ENCODE assay signal across 24 mouse cellular contexts in genomic region chr19:29656620-29657019, GRCm38 (mm10). TPM values are rescaled to one million over a fixed set of nuclear protein-coding genes. Genes with fewer than 3 reads are reported as not detected.
A peak's percentile ranks its signal among the peaks of the same experiment; 100 is the strongest.
DNase-seq lines count a peak whose midpoint lies in the region; ATAC-seq and TF ChIP-seq lines count a peak whose summit lies in the region.
"Had no signal": no experiment of that assay in that cellular context is flagged by ENCODE, and none has a peak within 500 bp of the region (broad histone marks: within the 10 kb centered on the region; RNA-seq: fewer than 3 reads in every experiment).

No protein-coding gene starts in this region.

- H3K9ac ChIP-seq in limb, embryonic 13.5 days: no peak overlapping the region
- H3K9ac ChIP-seq in liver, postnatal 0 days (replicated peaks): no peak overlapping the region
- H3K9ac ChIP-seq: forebrain, embryonic 12.5 days; heart, embryonic 13.5 days; hindbrain, embryonic 12.5 days had no signal

- H3K9me3 ChIP-seq in E14TG2a.4 (ENCODE audit: low read length): no peaks in the 10 kb centered on the region
- no peaks in the 10 kb centered on the region for H3K9me3 ChIP-seq in limb, embryonic 13.5 days
- no peaks in the 10 kb centered on the region for H3K9me3 ChIP-seq in liver, postnatal 0 days (ENCODE audit: low read length)
- H3K9me3 ChIP-seq: forebrain, embryonic 12.5 days; heart, embryonic 13.5 days; hindbrain, embryonic 12.5 days had no signal

- H3K4me2 ChIP-seq in limb, embryonic 13.5 days (replicated peaks): no peak overlapping the region
- H3K4me2 ChIP-seq in liver, postnatal 0 days (ENCODE audit: low read depth, low read length): no peak overlapping the region
- H3K4me2 ChIP-seq: forebrain, embryonic 12.5 days; heart, embryonic 13.5 days; hindbrain, embryonic 12.5 days had no signal

- H3K27ac ChIP-seq in limb, embryonic 13.5 days: no peak overlapping the region
- H3K27ac ChIP-seq in liver, postnatal 0 days (ENCODE audit: low read depth): no peak overlapping the region
- H3K27ac ChIP-seq: forebrain, embryonic 12.5 days; heart, embryonic 13.5 days; hindbrain, embryonic 12.5 days had no signal

- WGBS in limb, embryonic 13.5 days: 64% methylated on average over 5 of the region's 5 CpGs
- WGBS in liver, postnatal 0 days (ENCODE audit: insufficient replicate concordance): 80% methylated on average over 5 of the region's 5 CpGs

- no peaks in the 10 kb centered on the region for H3K27me3 ChIP-seq in E14TG2a.4 (ENCODE audit: insufficient read depth, low read length)
- no peaks in the 10 kb centered on the region for H3K27me3 ChIP-seq in limb, embryonic 13.5 days
- no peaks in the 10 kb centered on the region for H3K27me3 ChIP-seq in liver, postnatal 0 days (ENCODE audit: insufficient read depth, low read length)
- H3K27me3 ChIP-seq: forebrain, embryonic 12.5 days; hindbrain, embryonic 12.5 days had no signal

- peak; percentile 81 for DNase-seq in heart, adult 11 months
- no peak for DNase-seq in heart, postnatal 4 days
- DNase-seq in NIH3T3 (ENCODE audit: low read depth): peak; percentile 48
- no peak for DNase-seq in gastrocnemius, postnatal 10 days
- no peak for DNase-seq in liver, postnatal 0 days
- no peak for DNase-seq in spleen, postnatal 36 days (ENCODE audit: low spot score in 2 of 2)
- DNase-seq: adrenal gland, adult 2 months; adrenal gland, postnatal 36 days; cerebellum, adult 2 months; cerebellum, postnatal 10 days; gastrocnemius, postnatal 25 days; heart, postnatal 36 days had no signal

- peak overlapping the region; percentile 42 for H3K4me3 ChIP-seq in E14TG2a.4 (replicated peaks; ENCODE audit: low read length)
- H3K4me3 ChIP-seq in limb, embryonic 13.5 days: no peak overlapping the region
- no peak overlapping the region for H3K4me3 ChIP-seq in liver, postnatal 0 days (ENCODE audit: low read depth, low read length)
- H3K4me3 ChIP-seq: forebrain, embryonic 12.5 days; heart, embryonic 13.5 days; hindbrain, embryonic 12.5 days had no signal

- peaks cover 74% of the 10 kb centered on the region for H3K4me1 ChIP-seq in E14TG2a.4 (replicated peaks; ENCODE audit: low read depth, low read length)
- H3K4me1 ChIP-seq in limb, embryonic 13.5 days: peaks cover 25% of the 10 kb centered on the region
- no peaks in the 10 kb centered on the region for H3K4me1 ChIP-seq in liver, postnatal 0 days (ENCODE audit: insufficient read depth)
- H3K4me1 ChIP-seq: forebrain, embryonic 12.5 days; heart, embryonic 13.5 days; hindbrain, embryonic 12.5 days had no signal

- TF ChIP-seq CTCF in E14TG2a.4 (conservative IDR thresholded peaks at IDR 0.05; ENCODE audit: low read length): no peak
- no peak for TF ChIP-seq CTCF in liver, postnatal 0 days (IDR thresholded peaks at IDR 0.05; ENCODE audit: low read depth)

- no peaks in the 10 kb centered on the region for H3K36me3 ChIP-seq in E14TG2a.4 (ENCODE audit: insufficient read depth, low read length)
- no peaks in the 10 kb centered on the region for H3K36me3 ChIP-seq in limb, embryonic 13.5 days
- H3K36me3 ChIP-seq in liver, postnatal 0 days (replicated peaks; ENCODE audit: insufficient read depth, low read length): no peaks in the 10 kb centered on the region
- H3K36me3 ChIP-seq: forebrain, embryonic 12.5 days; heart, embryonic 13.5 days; hindbrain, embryonic 12.5 days had no signal

- peak; percentile 24; the same call in 1 of the 2 replicates for ATAC-seq in limb, embryonic 13.5 days (ENCODE audit: low FRiP score, low read depth)
- no peak for ATAC-seq in liver, postnatal 0 days
- ATAC-seq: CD4-positive, CD25-positive, alpha-beta regulatory T cell, adult 4 months; forebrain, embryonic 16.5 days; hindbrain, embryonic 16.5 days; inflammation-experienced regulatory T-cells, adult 6 months; intestine, postnatal 0 days had no signal

- TF ChIP-seq EP300 in liver, postnatal 0 days (IDR thresholded peaks at IDR 0.05; ENCODE audit: low read depth): no peak

RNA-seq across cellular contexts. Expression of gene Ermp1, which starts 8.4 kb away (rescaled TPM):
- total RNA-seq in heart, postnatal 4 days (2021): 10 to 100 TPM; 11.4 TPM
- polyA plus RNA-seq in limb, embryonic 13.5 days (2015; fragmentation: Nextera tagmentation; extraction: Ambion mirVana): 13.4 and 13.9 TPM in 2 replicates
- 10 to 100 TPM in 1 of 2 experiments, 1 to 10 TPM in 1; 9.7 to 10.3 TPM for total RNA-seq in gastrocnemius, postnatal 10 days (2021)
- polyA plus RNA-seq in liver, postnatal 0 days (2015; fragmentation: Nextera tagmentation; extraction: Ambion mirVana): 4.1 and 4.3 TPM in 2 replicates

RNA-seq across cellular contexts. Expression of gene Mlana, which starts 41.0 kb away (rescaled TPM):
- total RNA-seq in heart, postnatal 4 days (2021): 1 to 10 TPM; 3.9 to 5.1 TPM
- polyA plus RNA-seq in limb, embryonic 13.5 days (2015; fragmentation: Nextera tagmentation; extraction: Ambion mirVana): 0.32 and 0.43 TPM in 2 replicates
- under 1 TPM in 1 of 2 experiments, not detected in 1; 0.45 TPM for total RNA-seq in gastrocnemius, postnatal 10 days (2021)
- not detected in 2 replicates for polyA plus RNA-seq in liver, postnatal 0 days (2015; fragmentation: Nextera tagmentation; extraction: Ambion mirVana)
- total RNA-seq: adrenal gland, adult 2 months; adrenal gland, postnatal 36 days; gastrocnemius, adult 18-20 months; gastrocnemius, postnatal 25 days; granulocyte monocyte progenitor cell, adult 5-6 weeks had no signal
- polyA plus RNA-seq: adrenal gland, adult 2 months; CD4-positive, CD25-positive, alpha-beta regulatory T cell, adult 4 months; cerebellum, adult 2 months; forebrain, embryonic 12.5 days; forebrain, embryonic 16.5 days; hindbrain, embryonic 12.5 days; hindbrain, embryonic 16.5 days; inflammation-experienced regulatory T-cells, adult 6 months had no signal

Comparison
In these comparisons a context has a peak if more than half of its experiments do, and no peak if none do; other contexts are left out.
1. DNase-seq: peak in heart, adult 11 months (single experiment) and NIH3T3 (single experiment); none in heart, postnatal 4 days (single experiment), gastrocnemius, postnatal 10 days (single experiment), liver, postnatal 0 days (single experiment) and spleen, postnatal 36 days (0 of 2).